Mouse (Mus musculus): Measurements from ENCODE around the gene Pip5k1c. TPM values are rescaled to one million over a fixed set of nuclear protein-coding genes. Genes with fewer than 3 reads are reported as not detected.

Gene Pip5k1c
- polyA plus RNA-seq, 1 experiment from 2014 or later = 27.8 TPM

DNA sequence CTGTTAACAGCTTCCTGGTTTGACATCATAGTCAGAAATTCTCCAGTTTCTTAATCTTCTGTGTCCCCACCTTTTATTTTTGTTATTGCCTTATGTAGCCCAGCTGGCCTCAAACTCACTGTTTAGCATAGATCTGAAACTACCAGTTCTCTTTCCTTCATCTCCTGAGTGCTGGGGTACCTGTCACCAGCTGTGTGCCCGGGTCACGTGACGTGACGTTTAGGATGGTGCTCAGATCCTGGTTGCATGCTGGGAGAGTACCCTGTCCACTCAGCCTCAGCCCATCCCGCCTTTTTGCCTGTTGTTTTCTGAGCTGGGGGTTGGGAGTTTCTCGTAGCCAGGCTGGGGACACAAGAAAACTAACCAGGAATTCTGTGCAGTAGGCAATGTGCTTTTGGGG is 4.5 kb downstream of the Pip5k1c start:
- no peak overlapping the region for H3K4me3 ChIP-seq
- H3K27ac ChIP-seq = peak overlapping the region; percentile 83
- no peaks in the 10 kb centered on the region for H3K27me3 ChIP-seq (replicated peaks)
- H3K4me2 ChIP-seq = peak overlapping the region; percentile 37; the same call in 1 of the 2 replicates
- H3K4me1 ChIP-seq = peaks cover 94% of the 10 kb centered on the region
- 70% methylated on average over 6 of the region's 6 CpGs for WGBS (ENCODE audit: insufficient replicate concordance)
- no peak for ATAC-seq
- no peak overlapping the region; the same call in 1 of the 2 replicates for H3K9ac ChIP-seq
- no peaks in the 10 kb centered on the region for H3K9me3 ChIP-seq (replicated peaks)
- H3K36me3 ChIP-seq = peaks cover 35% of the 10 kb centered on the region; the same call in 1 of the 2 replicates

DNA sequence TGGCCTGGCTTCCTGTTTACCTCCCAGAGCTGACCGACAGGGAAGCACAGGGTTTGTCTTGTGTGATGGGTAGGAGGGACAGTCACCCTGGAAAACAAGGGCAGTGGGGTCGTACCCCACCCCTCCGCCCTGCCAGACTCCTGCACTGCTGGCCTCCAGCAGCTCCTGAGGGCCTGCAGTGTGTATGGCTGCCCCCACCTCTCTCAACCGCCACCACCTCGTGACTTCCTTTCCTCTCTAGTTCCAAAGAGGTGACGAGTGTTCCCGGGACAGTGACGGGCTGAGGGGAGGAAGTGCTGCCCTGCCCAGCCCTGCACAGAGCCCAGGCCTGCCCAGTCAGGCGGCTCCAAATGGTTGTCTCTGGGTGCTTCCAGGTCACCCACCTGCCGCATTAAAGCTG is 5.1 kb downstream of the Pip5k1c start:
- no peak for ATAC-seq
- H3K4me3 ChIP-seq = no peak overlapping the region
- H3K4me2 ChIP-seq = peak overlapping the region; percentile 37; the same call in 1 of the 2 replicates
- H3K9ac ChIP-seq = peak overlapping the region; percentile 4; the same call in 1 of the 2 replicates
- peaks cover 35% of the 10 kb centered on the region; the same call in 1 of the 2 replicates for H3K36me3 ChIP-seq
- H3K27ac ChIP-seq = peak overlapping the region; percentile 83
- peaks cover 98% of the 10 kb centered on the region for H3K4me1 ChIP-seq
- no peaks in the 10 kb centered on the region for H3K27me3 ChIP-seq (replicated peaks)
- no peaks in the 10 kb centered on the region for H3K9me3 ChIP-seq (replicated peaks)
- WGBS (ENCODE audit: insufficient replicate concordance) = 35% methylated on average over 10 of the region's 10 CpGs

DNA sequence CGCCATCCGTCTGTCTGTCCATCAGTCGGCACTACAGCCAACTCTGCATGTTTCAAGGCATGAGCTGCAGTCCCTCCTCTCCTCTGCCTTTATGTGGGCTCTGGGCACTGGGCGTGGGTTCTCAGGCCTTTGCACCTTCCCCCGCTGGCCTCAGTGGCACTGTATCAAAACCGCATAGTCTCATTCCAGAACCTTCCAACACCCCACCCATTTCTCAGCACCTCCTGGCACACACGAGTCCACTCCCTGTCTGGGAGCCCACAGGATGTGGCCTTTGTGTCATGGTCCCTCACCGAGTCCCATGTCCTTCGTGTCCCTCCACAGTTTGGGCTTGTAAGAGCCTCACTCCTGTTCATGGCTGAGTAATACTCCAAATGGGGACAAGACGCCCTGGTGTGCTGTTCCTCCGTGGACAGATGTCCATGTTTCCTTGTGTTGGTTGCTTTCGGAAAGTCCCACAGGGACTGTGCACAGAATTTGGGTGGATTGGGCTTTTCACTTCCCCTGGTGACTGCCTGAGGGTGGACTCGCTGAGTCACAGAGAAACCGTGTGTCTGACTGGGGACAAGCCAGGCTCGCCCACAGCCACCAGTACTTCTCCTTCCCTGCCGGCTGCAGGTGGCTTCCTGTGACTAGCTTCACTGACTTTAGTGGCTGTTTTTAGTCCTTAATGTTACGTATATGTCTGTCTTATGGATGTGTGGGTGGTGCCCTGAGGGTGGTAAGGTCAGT is 5.8 kb downstream of the Pip5k1c start:
- Histone ChIP-seq H3K9ac (peak overlapping the region; percentile 28; the same call in 1 of the 2 replicates), H3K4me3 (no peak overlapping the region), H3K27me3 (replicated peaks) (no peaks in the 10 kb centered on the region), H3K36me3 (peaks cover 35% of the 10 kb centered on the region; the same call in 1 of the 2 replicates), H3K9me3 (replicated peaks) (no peaks in the 10 kb centered on the region), H3K4me1 (peaks cover 100% of the 10 kb centered on the region), H3K27ac (peak overlapping the region; percentile 83), H3K4me2 (0 out of 2 replicates have a peak overlapping the region, but pooled peaks have one; percentile 37)
- no peak for ATAC-seq
- WGBS (ENCODE audit: insufficient replicate concordance) = 69% methylated on average over 17 of the region's 17 CpGs

DNA sequence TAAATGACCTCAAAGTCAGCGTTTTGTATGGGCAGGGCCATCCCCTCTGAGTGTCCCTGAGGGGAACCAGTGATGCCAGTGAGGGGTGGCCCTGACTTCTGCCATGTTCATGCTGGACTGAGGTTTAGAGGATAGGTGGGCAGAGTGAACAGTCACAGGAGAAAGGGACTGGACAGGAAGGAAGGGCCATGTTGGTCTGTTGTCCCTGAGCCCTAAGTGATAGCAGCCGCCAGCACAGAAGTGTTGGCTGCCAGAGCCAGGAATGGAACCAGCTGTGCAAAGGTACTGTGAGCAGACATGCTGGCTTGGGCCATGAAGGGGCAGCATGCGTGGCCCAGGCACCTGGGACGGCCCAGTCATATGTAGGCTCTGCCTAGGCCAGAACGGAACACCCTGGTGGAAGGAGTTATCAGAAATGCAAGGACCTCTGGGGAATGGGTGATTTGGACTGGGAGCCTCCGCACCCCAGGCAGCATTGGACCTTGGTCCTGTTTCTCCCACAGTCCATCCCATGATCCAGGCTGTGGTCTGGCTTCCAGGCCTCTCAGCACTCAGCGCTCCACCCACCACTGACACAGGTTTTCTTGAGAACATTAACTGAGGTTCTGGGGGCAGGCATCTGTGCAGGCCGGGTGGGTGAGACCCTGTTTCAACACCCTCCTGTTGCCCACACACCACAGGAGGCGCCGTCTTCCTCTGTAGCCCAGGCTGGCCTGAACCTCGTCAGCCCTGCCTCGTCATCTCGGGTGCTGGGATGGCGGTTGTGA is 7.0 kb downstream of the Pip5k1c start:
- Histone ChIP-seq H3K4me1 (peaks cover 100% of the 10 kb centered on the region), H3K9ac (peak overlapping the region; percentile 28; the same call in 1 of the 2 replicates), H3K9me3 (replicated peaks) (no peaks in the 10 kb centered on the region), H3K27ac (peak overlapping the region; percentile 83), H3K36me3 (peaks cover 31% of the 10 kb centered on the region; the same call in 1 of the 2 replicates), H3K4me2 (peak overlapping the region; percentile 19; the same call in 1 of the 2 replicates), H3K4me3 (no peak overlapping the region), H3K27me3 (replicated peaks) (no peaks in the 10 kb centered on the region)
- ATAC-seq = no peak
- WGBS (ENCODE audit: insufficient replicate concordance) = 72% methylated on average over 14 of the region's 14 CpGs

DNA sequence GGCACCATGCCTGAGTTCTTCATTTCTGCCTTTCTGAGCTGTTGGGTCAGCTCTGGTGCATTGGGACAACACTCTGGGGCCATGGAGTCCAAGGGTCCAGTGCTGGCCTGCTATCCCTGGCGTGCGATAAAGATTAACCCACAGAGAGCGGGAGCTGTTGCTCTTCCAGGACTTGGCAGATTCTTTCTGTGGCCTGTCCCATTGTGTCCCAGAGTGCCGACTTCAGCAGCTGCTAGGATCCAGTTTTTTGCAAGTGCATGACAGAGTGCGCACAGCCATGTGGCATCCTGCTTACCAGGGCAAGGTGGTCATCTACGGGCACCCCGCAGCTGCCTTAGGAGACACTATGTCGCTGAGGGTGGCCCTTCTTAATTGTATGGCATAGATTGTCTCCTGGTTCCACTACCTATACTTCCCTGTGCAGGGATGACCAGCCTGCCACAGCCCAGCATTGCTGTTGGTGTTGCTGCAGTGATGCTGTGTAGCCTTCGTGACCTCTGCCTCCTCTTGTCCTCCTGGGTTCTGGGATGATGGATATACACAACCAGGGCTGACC is 7.7 kb downstream of the Pip5k1c start:
- ATAC-seq = peak; percentile 11; the same call in 1 of the 2 replicates
- Histone ChIP-seq H3K9ac (no peak overlapping the region), H3K27ac (peak overlapping the region; percentile 83)

DNA sequence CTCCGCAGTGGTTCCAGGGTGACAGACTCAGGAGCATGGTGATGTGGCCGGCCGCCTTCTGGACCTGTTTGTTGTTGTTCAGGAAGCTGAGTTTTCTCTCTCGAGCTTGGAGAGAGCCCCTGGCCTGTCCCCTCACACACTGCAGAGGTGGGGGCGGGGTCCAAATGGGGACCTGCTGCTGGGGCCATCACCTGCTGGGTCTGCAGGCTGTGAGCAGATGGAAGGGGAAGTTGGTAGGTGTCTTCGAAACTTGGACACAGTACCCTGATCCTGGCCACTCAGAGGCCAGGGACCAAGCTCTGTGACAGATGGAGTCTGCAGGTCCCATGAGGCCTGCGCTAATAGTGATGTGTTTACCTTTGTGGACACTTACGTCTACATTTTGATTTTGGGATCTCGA is 8.6 kb downstream of the Pip5k1c start:
- no peak overlapping the region for H3K4me2 ChIP-seq
- peak overlapping the region; percentile 83 for H3K27ac ChIP-seq
- no peaks in the 10 kb centered on the region for H3K27me3 ChIP-seq (replicated peaks)
- no peaks in the 10 kb centered on the region for H3K9me3 ChIP-seq (replicated peaks)
- H3K4me1 ChIP-seq = peaks cover 91% of the 10 kb centered on the region
- WGBS (ENCODE audit: insufficient replicate concordance) = 67% methylated on average over 9 of the region's 9 CpGs
- H3K4me3 ChIP-seq = no peak overlapping the region
- H3K9ac ChIP-seq = no peak overlapping the region
- no peak for ATAC-seq
- peaks cover 28% of the 10 kb centered on the region for H3K36me3 ChIP-seq

More for the DNA sequence above, 7.7 kb downstream of the Pip5k1c start:
- 76% methylated on average over 9 of the region's 9 CpGs for WGBS (ENCODE audit: insufficient replicate concordance)
- Histone ChIP-seq H3K4me3 (no peak overlapping the region), H3K36me3 (peaks cover 28% of the 10 kb centered on the region), H3K27me3 (replicated peaks) (no peaks in the 10 kb centered on the region), H3K4me2 (peak overlapping the region; percentile 19), H3K4me1 (peaks cover 100% of the 10 kb centered on the region), H3K9me3 (replicated peaks) (no peaks in the 10 kb centered on the region)

DNA sequence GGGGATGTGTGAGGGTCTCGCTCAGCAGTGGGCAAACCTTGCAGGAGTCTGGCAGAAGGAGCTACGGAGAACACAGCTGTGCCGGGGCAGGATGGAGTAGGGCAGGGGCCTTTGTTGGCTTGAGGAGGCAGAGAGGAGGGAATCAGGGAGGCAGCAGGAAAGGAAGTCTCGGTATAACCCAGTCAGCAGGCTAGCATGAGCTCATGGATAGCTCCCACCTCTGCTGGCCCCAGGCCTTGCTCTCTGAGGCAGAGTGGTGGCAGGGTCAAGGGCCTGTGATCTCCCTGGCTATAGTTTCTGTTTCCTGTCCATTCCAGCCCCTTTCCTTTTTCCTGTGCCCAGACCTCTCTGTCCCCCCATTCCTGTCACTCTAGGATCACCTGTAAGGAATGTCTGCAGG is 9.5 kb downstream of the Pip5k1c start:
- Histone ChIP-seq H3K27ac (peak overlapping the region; percentile 77), H3K9ac (peak overlapping the region; percentile 53), H3K9me3 (replicated peaks) (no peaks in the 10 kb centered on the region), H3K4me1 (peaks cover 82% of the 10 kb centered on the region), H3K4me3 (peak overlapping the region; percentile 37), H3K27me3 (replicated peaks) (no peaks in the 10 kb centered on the region), H3K4me2 (peak overlapping the region; percentile 68), H3K36me3 (peaks cover 34% of the 10 kb centered on the region)
- 60% methylated on average over 4 of the region's 4 CpGs for WGBS (ENCODE audit: insufficient replicate concordance)
- ATAC-seq = no peak

DNA sequence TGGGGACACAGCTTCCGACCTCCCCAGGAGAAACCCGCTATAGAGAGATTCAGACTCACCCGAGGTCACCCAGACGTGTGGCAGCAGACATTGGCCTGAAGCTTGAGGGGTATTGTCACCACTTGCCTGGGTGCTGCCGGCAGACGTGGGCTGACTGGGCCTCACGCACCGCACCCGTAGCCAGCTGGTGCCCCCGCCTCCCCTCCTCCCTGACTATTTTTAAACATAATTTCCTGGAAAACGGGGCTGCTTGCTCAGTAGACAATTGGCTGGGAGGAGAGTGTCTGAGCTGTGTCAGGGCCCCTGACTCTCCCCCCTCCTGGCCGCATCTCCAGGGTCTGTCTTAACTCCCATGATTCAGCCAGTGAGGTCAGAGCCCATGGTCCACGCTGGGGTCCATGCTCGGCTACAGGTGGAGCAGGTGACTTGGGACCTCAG is 10.0 kb downstream of the Pip5k1c start:
- Histone ChIP-seq H3K27ac (peak overlapping the region; percentile 77), H3K4me2 (peak overlapping the region; percentile 68), H3K4me1 (peaks cover 77% of the 10 kb centered on the region), H3K36me3 (peaks cover 39% of the 10 kb centered on the region), H3K4me3 (peak overlapping the region; percentile 37), H3K9me3 (replicated peaks) (no peaks in the 10 kb centered on the region), H3K27me3 (replicated peaks) (no peaks in the 10 kb centered on the region), H3K9ac (peak overlapping the region; percentile 53)
- peak; percentile 58 for ATAC-seq
- 12% methylated on average over 14 of the region's 14 CpGs for WGBS (ENCODE audit: insufficient replicate concordance)

DNA sequence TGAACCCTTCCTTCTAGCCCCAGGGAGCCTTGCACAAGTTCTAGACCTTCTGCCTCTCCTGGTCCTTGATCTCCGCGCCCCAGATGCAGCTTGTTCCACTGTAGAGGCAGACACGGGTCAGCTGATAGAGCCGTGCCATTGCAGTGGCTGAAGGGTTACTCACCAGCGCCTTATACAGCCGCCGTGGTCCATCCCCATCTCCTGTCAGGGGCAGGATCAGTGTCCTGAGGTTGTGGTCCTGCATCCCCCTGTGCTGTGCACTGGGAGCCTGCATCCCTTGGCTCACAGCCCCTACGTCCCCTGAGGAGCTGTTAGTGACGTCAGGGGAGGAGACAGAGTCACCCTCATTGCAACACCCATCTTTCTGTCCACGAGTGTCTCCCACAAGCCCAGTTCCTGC is 10.5 kb downstream of the Pip5k1c start:
- Histone ChIP-seq H3K4me2 (peak overlapping the region; percentile 68), H3K4me1 (peaks cover 72% of the 10 kb centered on the region), H3K9ac (peak overlapping the region; percentile 53), H3K27ac (peak overlapping the region; percentile 77), H3K36me3 (peaks cover 41% of the 10 kb centered on the region), H3K9me3 (replicated peaks) (no peaks in the 10 kb centered on the region), H3K4me3 (peak overlapping the region; percentile 37), H3K27me3 (replicated peaks) (no peaks in the 10 kb centered on the region)
- peak; percentile 6; the same call in 1 of the 2 replicates for ATAC-seq
- 40% methylated on average over 10 of the region's 10 CpGs for WGBS (ENCODE audit: insufficient replicate concordance)

DNA sequence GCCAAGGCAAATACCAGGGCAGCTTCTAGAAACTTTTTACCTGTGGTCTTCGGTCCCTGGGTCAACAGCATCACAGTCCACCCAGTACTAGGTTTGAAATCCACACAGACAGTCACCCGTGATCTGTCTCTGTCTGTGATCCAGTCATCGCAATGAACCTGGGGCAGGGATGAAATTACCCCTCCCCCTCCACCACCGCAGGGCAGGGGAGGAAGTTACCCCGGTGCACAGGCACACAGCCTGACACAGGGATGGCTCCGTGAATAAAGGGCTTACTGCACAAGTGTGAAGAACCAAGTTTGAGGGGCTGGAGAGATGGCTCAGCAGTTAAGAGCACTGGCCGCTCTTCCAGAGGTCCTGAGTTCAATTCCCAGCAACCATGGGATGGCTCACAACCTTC is 11.0 kb downstream of the Pip5k1c start:
- Histone ChIP-seq H3K36me3 (peaks cover 44% of the 10 kb centered on the region), H3K27ac (peak overlapping the region; percentile 77), H3K9me3 (replicated peaks) (no peaks in the 10 kb centered on the region), H3K4me1 (peaks cover 67% of the 10 kb centered on the region), H3K4me2 (peak overlapping the region; percentile 68), H3K27me3 (replicated peaks) (no peaks in the 10 kb centered on the region), H3K9ac (no peak overlapping the region), H3K4me3 (peak overlapping the region; percentile 37)
- no peak for ATAC-seq
- 40% methylated on average over 7 of the region's 7 CpGs for WGBS (ENCODE audit: insufficient replicate concordance)

DNA sequence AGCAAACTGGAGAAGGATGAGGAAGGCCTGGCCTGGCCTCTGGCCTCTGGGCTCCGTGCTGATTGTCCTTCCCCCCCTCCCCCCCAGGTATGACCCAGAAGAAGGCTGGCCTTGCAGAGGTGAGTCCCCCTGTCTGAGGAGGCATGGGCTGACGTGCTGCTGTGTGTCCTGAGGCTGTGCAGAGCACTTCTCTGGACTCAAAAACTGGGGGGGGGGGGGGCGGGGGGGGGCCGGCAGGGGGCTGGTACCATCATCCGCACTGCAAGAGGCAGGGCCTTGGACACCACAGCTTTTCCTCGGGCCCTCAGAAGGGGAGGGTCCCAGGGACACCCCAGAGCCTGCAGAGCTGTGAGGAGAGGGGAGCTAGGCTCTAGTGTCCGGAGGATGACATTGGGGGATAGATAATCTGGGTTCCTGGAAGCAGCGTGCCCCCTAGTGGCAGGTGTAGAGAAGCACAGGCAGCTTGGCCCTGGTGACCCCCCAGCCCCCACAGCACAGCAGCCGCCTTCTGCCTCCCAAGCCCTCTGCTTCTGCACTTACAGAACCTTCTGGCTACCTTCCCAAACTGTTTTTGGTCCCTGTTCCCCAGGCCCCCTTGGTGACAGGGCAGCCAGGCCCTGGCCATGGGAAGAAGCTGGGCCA is 12.0 kb downstream of the Pip5k1c start:
- Histone ChIP-seq H3K4me3 (no peak overlapping the region), H3K36me3 (peaks cover 53% of the 10 kb centered on the region), H3K9ac (no peak overlapping the region), H3K27ac (peak overlapping the region; percentile 52; the same call in 1 of the 2 replicates), H3K9me3 (replicated peaks) (no peaks in the 10 kb centered on the region), H3K27me3 (replicated peaks) (no peaks in the 10 kb centered on the region), H3K4me1 (peaks cover 57% of the 10 kb centered on the region), H3K4me2 (peak overlapping the region; percentile 31)
- peak; percentile 33 for ATAC-seq
- 19% methylated on average over 9 of the region's 9 CpGs for WGBS (ENCODE audit: insufficient replicate concordance)
